Mouse (Mus musculus): ENCODE results near the gene Vash2. TPM values are rescaled to one million over a fixed set of nuclear protein-coding genes. Genes with fewer than 3 reads are reported as not detected.

The Vash2 gene
- total RNA-seq, 2 experiments from 2014 or later, result 41.2 to 43.6 TPM

DNA sequence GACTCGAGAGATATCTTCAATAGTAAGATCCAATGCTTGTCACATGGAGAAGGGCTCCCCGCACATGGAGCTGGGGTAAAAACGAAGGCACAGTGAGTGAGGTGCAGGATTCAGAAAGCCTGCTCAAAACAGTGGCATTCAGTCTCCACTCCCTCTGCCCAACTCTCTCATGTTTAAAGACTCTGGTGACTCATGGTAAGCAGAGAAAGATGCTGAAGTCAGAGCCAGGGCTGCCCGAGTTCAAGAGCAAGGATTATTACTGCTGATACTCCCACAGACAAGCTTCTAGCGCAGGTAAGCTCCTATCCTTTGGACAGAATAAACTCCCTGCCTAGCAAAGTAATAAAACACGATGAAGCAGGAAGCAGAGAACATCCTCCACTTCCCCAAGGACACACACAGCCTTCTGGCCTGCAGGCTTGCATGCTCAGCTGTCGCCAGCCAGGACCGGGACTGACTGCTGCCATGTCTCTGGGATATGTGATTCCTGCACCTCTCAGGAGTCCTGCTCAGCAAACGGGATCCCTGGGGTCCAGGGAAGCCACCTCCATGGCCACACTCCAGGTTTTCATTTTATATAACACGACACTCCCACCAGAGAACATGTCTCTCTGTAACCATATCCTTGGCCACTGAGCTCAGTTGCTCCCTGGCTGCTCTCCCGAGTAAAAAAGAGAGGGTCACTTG is 2.1 kb downstream of the Vash2 start:
- no peak for DNase-seq (ENCODE audit: low spot score in 2 of 2)

DNA sequence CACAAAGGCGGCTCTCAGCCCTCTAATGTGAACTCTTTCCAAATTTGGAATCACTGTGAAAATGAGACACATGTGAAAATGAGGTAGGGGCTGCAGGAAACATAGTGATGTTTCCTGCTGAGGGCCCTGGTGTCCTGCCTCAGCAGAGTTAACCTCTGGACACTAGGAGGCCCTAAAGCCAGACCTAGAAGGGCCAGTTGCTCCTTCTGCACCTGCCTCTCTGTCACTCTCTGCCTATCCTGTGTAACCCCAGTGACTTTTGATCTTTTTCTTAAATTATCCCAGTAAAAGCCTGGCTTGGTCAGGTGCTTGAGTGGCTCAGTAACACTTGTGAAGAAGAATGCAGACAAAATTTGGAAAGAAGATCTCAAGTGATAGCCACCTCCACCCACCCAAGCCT is 4.3 kb downstream of the Vash2 start:
- no peak for DNase-seq (ENCODE audit: low spot score in 2 of 2)

DNA sequence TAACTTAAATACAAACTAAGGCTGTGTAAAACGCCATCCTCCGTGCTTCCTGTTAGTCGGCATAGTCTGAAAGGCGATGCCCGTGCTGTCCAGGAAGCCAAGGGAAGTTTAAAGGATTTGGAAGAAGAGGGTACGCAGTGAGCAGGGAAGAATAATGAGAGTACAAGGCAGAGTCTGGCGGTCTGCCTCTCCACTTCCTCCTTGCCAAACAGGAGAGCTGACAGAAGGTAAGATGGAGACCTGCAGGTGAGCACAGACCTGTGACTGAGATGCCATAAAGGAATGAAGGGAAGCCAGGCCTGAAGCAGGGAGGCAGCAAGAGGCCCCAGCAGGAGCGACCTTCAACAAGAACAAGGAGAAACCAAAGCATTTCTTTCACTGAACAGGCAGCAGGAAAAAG is 4.9 kb downstream of the Vash2 start:
- no peak for DNase-seq (ENCODE audit: low spot score in 2 of 2)

DNA sequence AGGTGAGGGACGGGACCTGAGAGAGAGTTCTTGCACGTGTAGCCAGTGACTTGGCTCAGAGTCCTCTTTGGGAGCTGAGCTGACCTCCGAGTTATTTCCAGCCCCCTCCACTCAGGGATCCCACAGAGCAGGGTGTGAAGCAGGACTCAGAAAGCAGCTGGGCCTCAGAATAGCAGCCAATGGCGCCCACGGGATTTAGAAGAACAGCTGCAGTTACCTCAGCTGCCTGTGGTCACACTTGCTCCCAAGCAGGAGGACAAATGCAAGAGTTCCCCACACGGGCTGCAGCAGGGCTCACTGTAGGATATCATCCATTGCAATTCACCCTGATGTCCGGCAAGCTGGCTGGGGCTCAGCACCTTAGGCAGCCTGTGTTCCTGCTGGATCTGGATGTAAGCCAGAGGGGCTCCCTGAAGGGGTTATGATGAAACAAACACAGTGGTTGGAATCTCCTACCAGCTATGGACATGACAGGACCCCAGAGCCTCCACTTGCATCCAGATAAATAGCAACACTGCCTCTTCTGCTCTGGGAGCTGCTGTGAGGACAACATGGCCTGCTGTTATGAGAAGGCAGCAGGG is 6.4 kb downstream of the Vash2 start:
- peak; percentile 47 to 73 for DNase-seq (ENCODE audit: low spot score in 2 of 2)

DNA sequence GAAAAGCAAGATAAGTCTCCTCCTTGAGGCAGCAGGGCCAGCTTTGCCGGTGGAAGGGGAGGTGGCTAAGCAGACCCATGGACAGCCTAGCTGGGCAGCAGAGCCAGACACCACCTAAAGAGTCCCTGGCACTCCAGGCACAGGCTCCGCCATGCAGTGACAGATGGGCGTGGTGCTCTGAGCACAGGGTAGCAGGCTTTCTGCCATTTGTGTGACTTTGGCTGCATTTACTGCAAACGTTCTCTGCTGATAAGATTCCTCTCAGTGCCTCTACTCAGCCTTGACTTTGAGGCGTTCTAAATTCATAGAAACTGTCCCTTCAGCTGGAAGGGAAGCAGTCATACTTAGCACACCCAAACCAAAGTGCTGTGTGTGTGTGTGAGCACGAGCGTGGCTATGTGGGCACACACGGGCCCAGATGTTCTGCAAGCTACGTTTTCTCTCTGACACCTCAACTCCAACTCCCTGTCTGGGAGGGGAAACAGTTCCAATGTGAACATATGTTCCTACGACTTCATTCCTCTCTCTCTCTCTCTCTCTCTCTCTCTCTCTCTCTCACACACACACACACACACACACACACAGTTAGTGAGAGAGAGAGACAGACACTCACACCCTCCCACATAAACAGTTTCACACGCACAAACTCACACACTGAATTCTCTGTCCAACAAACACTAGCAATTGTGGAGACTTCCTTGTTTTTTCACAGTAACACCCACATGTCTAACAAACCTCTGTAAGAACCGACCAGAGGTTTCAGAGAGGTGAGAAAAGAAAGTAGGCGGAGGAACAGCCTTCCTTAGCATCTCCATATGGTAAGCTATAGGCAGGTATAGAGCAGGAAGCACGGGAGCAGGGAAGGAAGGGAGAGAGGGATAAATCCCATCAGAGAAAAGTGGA is 7.1 kb downstream of the Vash2 start:
- DNase-seq (ENCODE audit: low spot score in 2 of 2), result no peak

DNA sequence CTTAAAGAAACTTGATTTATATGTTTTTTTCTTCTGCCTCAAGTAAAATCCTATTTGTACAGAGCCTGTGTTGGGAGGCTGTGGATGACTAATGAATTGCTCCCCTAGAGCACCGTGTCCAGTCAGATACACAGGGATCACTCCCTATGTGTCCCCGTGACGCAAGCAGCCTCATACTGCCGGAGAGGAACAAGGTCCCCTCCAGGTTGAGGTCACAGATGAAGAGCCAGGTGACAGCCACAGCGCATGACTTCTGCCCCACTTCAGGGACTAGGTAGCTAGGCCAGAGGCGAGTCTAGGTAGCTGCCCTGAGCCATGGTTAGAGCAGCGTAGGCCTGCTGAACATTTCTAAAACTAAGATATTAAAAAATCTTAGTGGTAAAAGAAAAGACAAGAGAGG is 11.1 kb downstream of the Vash2 start:
- no peak for DNase-seq (ENCODE audit: low spot score in 2 of 2)

DNA sequence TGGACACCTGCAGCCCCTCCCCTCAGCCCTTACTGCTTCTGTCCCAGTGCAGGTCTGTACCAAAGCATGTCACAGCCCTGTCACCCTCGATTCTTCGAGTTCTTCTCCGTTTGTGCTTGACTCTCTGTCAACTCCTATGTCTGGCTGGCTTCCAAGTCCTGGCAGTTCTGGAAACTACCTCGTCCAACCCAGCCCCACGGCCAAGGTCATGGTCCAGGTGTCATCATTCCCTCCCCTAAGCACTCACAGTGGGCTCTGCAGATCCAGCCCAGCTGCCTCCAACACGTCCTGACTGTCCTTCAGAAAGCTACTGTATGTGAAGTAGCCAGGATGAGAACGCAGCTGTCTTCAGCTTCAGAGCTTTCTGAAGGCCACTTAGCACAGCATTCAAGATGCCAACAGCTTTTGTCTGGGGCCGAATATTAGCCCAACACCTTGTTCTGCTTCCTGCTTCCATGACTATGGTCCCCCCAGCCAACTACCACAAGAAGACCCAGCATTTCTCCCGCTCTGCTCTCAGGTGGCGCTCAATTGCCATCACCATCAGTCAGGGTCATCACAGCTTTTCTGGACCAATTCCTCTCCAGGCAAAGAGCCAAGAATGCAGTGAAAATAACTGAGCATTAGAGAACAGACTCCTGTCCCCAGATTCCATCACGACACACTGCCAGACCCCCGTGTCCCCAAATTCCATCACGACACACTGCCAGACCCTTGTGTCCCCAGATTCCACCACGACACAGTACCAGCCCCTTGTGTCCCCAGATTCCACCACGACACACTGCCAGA is 13.9 kb downstream of the Vash2 start:
- DNase-seq (ENCODE audit: low spot score in 2 of 2), result no peak

DNA sequence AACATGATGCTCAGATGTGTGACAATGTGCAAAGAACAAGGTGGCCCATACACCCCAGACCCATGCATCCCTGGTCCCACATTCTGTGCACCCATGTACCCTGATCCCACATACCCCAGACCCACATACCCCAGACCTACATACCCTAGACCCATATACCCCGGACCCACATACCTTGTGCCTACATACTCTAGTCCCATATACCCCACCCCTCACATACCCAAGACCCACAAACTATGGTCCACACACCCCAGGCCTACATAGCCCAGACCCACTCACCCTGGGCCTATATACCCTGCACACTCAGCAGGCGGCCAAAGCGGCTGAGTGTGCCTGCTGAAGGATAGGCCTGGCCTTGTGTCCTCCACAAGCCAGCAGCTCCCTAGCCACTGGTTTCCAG is 16.3 kb downstream of the Vash2 start:
- DNase-seq (ENCODE audit: low spot score in 2 of 2), result no peak

DNA sequence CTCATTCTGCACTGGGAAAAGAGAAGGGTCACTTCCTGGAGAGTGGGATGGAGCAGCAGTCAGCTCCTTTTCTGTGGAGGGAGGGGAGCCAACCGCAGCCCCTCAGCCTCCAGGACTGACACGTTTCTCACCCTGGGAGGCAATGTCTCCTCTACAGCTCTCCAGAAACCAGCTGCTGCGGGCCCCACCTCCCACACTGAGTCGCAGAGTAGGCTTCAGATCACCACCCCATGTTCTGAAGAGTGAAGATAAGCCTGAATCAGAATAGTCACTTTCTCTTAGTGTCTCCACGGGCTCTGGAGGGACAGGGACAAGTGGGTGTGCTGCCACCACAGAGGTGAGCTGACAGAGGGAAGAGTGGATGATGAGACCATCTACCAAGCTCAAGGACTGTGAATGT is 20.3 kb downstream of the Vash2 start:
- no peak for DNase-seq (ENCODE audit: low spot score in 2 of 2)

DNA sequence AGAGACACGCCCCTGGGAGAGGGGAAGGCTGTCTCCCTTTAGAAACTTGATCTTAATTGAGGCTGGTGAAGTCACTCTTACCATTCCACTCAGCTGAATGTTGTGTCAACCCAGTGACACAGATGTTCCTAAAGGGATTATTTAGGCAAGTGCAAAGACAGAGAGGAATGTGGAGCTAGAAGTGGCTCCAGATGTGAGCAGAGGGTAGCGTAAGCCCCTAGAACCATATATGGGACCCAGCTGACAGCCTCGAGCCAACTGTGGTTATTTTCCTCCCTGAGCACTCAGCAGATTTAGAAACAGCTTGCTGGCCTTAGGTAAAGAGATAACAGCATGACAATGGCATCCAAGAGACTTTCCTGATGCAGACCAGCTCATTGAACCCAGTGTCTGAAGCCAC is 26.1 kb downstream of the Vash2 start:
- no peak for DNase-seq (ENCODE audit: low spot score in 2 of 2)

DNA sequence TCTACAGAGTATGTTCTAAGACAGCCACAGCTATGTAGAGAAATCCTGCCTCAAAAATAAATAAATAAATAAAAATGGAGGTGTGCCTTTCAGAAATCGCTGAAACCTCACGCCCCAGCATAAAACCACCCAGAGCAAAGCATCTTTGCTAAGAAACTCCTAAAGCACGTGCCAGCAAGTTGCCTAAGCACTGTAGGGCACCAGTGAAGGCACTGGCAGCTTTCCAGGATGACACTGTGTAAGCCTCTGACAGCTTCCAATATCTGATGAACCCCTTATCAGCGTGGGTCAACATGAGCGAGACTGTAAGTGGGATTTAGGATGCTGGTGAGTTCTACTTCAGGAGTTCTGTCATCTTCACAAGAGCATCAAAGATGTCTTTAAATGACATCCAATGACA is 28.1 kb downstream of the Vash2 start:
- DNase-seq (ENCODE audit: low spot score in 2 of 2), result no peak

DNA sequence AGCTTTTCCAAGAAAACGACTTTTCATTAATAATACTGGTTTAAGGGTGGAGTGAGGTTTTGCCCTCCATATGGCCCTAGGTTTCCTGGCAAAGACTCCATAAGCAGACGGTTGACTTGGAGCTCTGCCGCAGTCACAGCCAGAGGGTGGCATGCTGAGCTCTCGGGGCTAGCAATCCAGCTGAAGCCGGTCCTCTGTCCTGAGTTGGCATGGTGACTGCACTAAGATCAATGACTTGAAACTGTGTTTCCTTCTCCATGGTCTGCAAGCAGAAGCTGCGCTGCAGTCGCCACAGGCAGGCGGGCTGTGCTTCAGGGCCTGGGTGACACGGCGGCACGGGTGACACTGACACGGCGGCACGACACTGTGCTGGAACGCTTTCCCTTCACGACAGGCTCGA is 30.2 kb downstream of the Vash2 start:
- no peak for DNase-seq (ENCODE audit: low spot score in 2 of 2)

DNA sequence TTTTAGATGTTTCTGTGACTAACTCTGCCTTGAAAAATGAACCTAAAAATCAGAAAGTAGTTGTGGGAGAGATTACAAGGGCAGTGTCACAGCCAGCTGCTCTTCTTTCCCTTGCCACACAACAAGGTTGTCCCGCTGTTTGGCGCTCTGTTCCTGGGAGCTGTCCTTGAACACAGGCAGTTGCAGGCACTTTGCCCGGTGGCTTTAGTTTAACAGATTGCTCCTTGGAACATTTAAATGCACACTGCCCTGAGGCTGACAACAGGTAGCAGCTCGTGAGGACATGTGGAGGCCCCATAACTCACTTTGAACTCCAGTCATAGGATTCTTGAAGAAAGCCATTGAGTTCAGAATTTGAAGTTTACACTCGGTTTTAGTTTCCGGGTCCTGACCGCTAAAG is 30.7 kb downstream of the Vash2 start:
- no peak for DNase-seq (ENCODE audit: low spot score in 2 of 2)

DNA sequence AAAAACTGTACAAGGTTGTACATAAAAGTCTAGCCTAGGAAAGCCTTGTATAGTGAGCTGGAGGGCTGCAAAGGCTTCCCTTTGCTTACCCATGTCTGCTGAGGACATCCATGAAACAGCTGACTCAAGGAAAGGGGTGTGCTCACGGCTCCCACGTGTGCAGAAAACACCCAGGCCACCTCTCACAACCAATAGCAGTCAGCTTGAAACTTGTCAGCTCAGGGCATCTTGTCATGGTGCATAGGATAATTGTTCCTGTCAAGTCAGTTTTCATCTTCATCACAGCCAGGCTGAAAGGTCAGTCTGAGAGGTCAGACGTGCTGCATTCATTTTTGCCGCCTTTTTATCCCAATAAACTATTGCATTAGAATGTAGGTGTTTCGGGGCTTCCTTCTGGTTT is 31.1 kb downstream of the Vash2 start:
- DNase-seq (ENCODE audit: low spot score in 2 of 2), result no peak

DNA sequence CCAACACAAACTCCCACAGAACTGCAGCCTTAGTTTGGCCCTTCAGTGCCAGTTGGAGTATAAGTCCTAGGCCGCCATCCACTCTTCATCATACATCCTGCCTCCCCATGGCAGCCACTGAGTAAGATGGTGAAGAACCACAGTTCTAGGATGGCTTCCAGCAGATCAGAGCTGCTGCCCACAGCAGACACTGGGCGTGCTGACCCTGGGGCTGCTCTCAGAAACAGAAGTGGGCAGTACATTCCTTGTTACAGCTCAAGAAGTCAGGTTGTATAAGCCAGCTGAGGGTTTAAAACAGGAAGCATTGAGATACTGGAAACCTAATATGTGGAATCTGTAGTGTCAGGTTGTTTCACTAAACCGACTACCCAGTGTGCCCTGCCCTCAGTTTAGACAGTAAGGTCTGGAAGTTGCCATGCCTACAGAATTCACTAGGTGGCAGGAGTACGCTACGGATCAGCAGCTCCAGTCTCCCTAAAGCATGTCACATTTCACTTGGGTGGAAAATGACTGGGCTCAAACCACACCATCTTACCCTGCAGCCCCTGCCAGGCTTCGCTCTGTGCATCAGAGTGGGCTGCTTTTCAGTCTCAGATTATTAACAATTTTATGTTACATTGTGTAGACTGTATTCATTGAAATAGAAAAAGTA is 34.9 kb downstream of the Vash2 start:
- DNase-seq (ENCODE audit: low spot score in 2 of 2), result peak; percentile 37 to 65

DNA sequence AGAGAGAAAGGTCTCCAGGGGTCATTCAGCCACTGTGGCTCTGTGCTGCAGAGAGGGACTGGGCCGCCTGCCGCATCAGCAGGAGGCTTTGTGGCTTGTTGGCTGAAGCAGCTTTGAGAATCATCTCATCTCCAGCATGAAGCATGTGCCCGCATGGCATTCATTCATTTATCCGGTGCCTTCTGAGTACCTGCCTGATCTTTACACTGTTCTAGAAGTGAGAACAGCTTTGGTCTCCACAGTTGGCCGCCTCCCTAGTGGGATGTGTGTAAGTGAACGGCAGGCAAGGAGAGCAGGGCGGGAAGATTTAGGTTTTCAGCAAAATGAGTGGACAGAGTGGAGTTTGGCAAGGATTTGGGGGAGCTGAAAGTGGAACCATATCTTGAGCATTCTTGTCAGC is 39.3 kb downstream of the Vash2 start:
- no peak for DNase-seq (ENCODE audit: low spot score in 2 of 2)

DNA sequence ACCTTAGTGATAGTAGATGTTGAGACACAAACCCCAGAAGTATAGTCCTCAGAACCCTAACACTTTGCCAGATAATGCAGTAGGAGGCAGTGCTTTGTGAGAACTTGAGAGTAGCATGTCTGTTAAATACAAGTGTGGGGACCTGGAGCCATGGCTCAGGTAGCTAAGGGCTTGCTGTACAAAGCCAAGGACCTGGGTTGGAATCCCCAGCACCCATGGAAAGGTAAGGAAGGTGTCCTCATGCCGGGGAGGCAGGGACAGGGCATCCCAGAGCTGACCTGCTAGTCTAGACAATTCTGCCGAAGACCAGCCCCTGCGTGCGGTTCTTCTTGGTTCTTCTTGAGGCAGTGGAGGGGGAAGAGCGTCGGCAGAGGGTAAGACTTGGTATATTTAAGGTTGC is 48.9 kb downstream of the Vash2 start:
- no peak for DNase-seq (ENCODE audit: low spot score in 2 of 2)

DNA sequence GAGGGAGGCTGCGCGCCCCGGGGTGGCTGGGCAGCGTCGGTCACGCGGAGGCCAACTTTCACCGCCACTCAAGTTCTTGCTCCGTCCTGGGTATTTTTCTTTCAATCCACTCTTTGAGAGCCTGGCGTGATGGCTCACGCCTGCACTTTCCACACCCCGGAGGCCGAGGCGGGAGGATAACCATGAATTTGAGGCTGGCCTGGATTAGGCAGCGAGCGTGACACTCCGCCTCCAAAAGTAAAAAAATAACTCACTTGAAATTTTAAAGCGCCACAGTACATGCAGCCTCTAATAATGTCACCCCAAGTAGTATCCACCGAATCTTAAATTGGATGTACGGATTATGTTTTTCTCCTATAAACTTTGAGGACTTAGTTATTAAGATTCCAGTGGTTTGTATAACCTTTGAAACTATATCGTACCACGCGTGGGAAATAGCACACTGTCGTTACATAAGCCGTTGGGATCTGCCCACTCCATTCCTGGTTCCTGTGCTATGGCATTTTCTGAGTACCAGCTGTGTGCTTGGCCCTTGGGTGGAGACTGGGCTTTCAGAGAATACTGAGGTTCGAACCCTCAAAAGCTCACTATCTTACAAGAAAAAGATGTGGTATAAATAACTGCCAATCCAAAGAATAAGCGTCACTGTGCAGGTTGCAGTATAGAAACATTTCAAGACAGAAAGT is 49.9 kb downstream of the Vash2 start:
- DNase-seq (ENCODE audit: low spot score in 2 of 2), result no peak

DNA sequence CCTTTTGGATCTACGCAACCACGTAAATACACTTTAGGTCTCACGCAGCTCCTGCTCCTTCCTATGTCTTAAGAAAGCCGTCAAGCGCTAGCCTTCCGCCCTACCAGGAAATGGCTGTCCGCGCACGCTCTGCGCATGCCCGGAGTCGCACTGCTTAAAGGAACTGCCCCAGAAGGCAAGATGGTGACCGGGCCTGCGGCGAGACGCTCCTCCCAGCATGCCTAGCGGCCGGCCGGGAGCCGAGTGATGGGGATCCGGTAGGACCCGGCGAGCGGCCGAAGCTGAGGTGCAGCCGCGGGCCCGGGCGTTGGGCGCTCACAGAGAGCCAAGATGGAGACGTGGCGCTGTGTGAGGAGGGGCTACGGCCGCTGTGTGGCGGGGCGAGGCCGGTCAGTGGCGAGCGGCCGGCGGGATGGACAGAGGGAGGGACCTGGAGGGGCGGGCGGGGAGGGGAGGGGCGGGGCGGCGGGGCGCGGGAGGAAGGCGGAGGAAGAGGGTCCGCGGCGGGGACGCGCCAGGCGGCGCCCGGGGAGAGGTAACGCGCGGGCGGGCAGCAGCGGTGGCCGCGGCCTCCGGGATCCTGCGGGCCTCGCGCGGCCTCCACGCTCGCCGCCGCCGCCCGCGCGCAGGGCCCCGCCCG is 50.6 kb downstream of the Vash2 start:
- DNase-seq (ENCODE audit: low spot score in 2 of 2), result peak; percentile 94 to 98

Measured in gastrocnemius, postnatal 4 days (tissue).